Mouse (Mus musculus): ENCODE data around the gene Hspa1l. TPM values are rescaled to one million over a fixed set of nuclear protein-coding genes. Genes with fewer than 3 reads are reported as not detected.
"Not testable (repeated sequence)": the region's sequence is repeated elsewhere in the genome, so short reads cannot be mapped to it uniquely, and the experiment has no call there.

The Hspa1l gene
- polyA plus RNA-seq, 1 experiment from 2014 or later: 0.81 TPM

- Histone ChIP-seq H3K27ac (no peak overlapping the region), H3K9ac (peak overlapping the region; percentile 2; the same call in 1 of the 2 replicates), H3K36me3 (no peaks in the 10 kb centered on the region), H3K4me1 (peaks cover 8% of the 10 kb centered on the region), H3K27me3 (peaks cover 25% of the 10 kb centered on the region), H3K4me3 (no peak overlapping the region), H3K4me2 (replicated peaks) (no peak overlapping the region), H3K9me3 (no peaks in the 10 kb centered on the region)
- WGBS: 66% methylated on average over 1 of the region's 1 CpGs
- ATAC-seq (ENCODE audit: low FRiP score, low read depth): no peak
These were observed 9.7 kb upstream of the Hspa1l start for GRCm38 (mm10) chr17:34962841-34963240.

GRCm38 (mm10) chr17:34964640-34965049 is 7.9 kb upstream of the Hspa1l start:
- no peak overlapping the region for H3K4me3 ChIP-seq
- no peaks in the 10 kb centered on the region for H3K9me3 ChIP-seq
- H3K27me3 ChIP-seq: peaks cover 43% of the 10 kb centered on the region
- H3K9ac ChIP-seq: peak overlapping the region; percentile 50; the same call in 1 of the 2 replicates
- H3K4me2 ChIP-seq (replicated peaks): no peak overlapping the region
- WGBS: 13% methylated on average over 1 of the region's 1 CpGs
- H3K36me3 ChIP-seq: no peaks in the 10 kb centered on the region
- no peak overlapping the region; the same call in 1 of the 2 replicates for H3K27ac ChIP-seq
- peaks cover 8% of the 10 kb centered on the region for H3K4me1 ChIP-seq
- no peak for ATAC-seq (ENCODE audit: low FRiP score, low read depth)

GRCm38 (mm10) chr17:34965627-34966026 is 6.9 kb upstream of the Hspa1l start:
- H3K4me2 ChIP-seq (replicated peaks): no peak overlapping the region
- no peaks in the 10 kb centered on the region for H3K4me1 ChIP-seq
- no peak overlapping the region for H3K9ac ChIP-seq
- H3K27ac ChIP-seq: no peak overlapping the region
- H3K27me3 ChIP-seq: peaks cover 48% of the 10 kb centered on the region
- H3K4me3 ChIP-seq: no peak overlapping the region
- 74% methylated on average over 5 of the region's 5 CpGs for WGBS
- ATAC-seq (ENCODE audit: low FRiP score, low read depth): no peak
- no peaks in the 10 kb centered on the region for H3K36me3 ChIP-seq
- no peaks in the 10 kb centered on the region for H3K9me3 ChIP-seq

GRCm38 (mm10) chr17:34969822-34970221 is 2.7 kb upstream of the Hspa1l start, which contains the start of gene Gm20481:
Gene Gm20481, plus strand, starts transcription at chr17:34969912.
- H3K36me3 ChIP-seq; ATAC-seq (ENCODE audit: low FRiP score, low read depth); H3K4me1 ChIP-seq; H3K9me3 ChIP-seq; H3K27ac ChIP-seq; H3K4me3 ChIP-seq; H3K4me2 ChIP-seq (replicated peaks); H3K9ac ChIP-seq: not testable (repeated sequence)
- peaks cover 36% of the 10 kb centered on the region for H3K27me3 ChIP-seq
- 61% methylated on average over 8 of the region's 11 CpGs for WGBS

- not testable (repeated sequence) for H3K36me3 ChIP-seq; H3K4me2 ChIP-seq (replicated peaks); ATAC-seq (ENCODE audit: low FRiP score, low read depth); H3K4me1 ChIP-seq; H3K4me3 ChIP-seq; H3K27ac ChIP-seq; H3K9ac ChIP-seq; H3K9me3 ChIP-seq
- 33% methylated on average over 24 of the region's 37 CpGs for WGBS
- H3K27me3 ChIP-seq: peaks cover 36% of the 10 kb centered on the region
These were observed 1.7 kb upstream of the Hspa1l start for GRCm38 (mm10) chr17:34970850-34971249.

GRCm38 (mm10) chr17:34971694-34972068 is 822 bp upstream of the Hspa1l start:
- WGBS: 2% methylated on average over 30 of the region's 43 CpGs
- Histone ChIP-seq H3K4me2 (replicated peaks) (peak overlapping the region; percentile 81), H3K4me3 (peak overlapping the region; percentile 51), H3K27me3 (peaks cover 36% of the 10 kb centered on the region)
- H3K36me3 ChIP-seq; H3K9me3 ChIP-seq; H3K4me1 ChIP-seq; ATAC-seq (ENCODE audit: low FRiP score, low read depth); H3K27ac ChIP-seq; H3K9ac ChIP-seq: not testable (repeated sequence)

GRCm38 (mm10) chr17:34975581-34976492 is 3.3 kb downstream of the Hspa1l start:
- ATAC-seq (ENCODE audit: low FRiP score, low read depth): no peak
- WGBS: 79% methylated on average over 3 of the region's 3 CpGs

GRCm38 (mm10) chr17:34977000-34977399 is 4.5 kb downstream of the Hspa1l start:
- ATAC-seq (ENCODE audit: low FRiP score, low read depth): no peak

More at GRCm38 (mm10) chr17:34975581-34976492, 3.3 kb downstream of the Hspa1l start:
- H3K4me1 ChIP-seq: peaks cover 10% of the 10 kb centered on the region
- H3K27ac ChIP-seq: no peak overlapping the region
- no peak overlapping the region for H3K9ac ChIP-seq
- H3K27me3 ChIP-seq: peaks cover 6% of the 10 kb centered on the region
- 0 out of 2 replicates have a peak, but pooled peaks cover 3% of the 10 kb centered on the region for H3K36me3 ChIP-seq
- H3K4me3 ChIP-seq: no peak overlapping the region
- H3K4me2 ChIP-seq (replicated peaks): no peak overlapping the region
- H3K9me3 ChIP-seq: no peaks in the 10 kb centered on the region

GRCm38 (mm10) chr17:34978239-34978638 is 5.7 kb downstream of the Hspa1l start:
- H3K4me1 ChIP-seq: peaks cover 19% of the 10 kb centered on the region
- ATAC-seq (ENCODE audit: low FRiP score, low read depth): no peak
- H3K27ac ChIP-seq: no peak overlapping the region
- WGBS: 89% methylated on average over 27 of the region's 27 CpGs
- 0 out of 2 replicates have a peak, but pooled peaks cover 3% of the 10 kb centered on the region for H3K36me3 ChIP-seq
- peaks cover 6% of the 10 kb centered on the region for H3K27me3 ChIP-seq
- no peak overlapping the region for H3K4me3 ChIP-seq
- no peaks in the 10 kb centered on the region for H3K9me3 ChIP-seq
- H3K9ac ChIP-seq: no peak overlapping the region
- H3K4me2 ChIP-seq (replicated peaks): no peak overlapping the region

More at GRCm38 (mm10) chr17:34977000-34977399, 4.5 kb downstream of the Hspa1l start:
- 95% methylated on average over 20 of the region's 20 CpGs for WGBS
- Histone ChIP-seq H3K9me3 (no peaks in the 10 kb centered on the region), H3K4me1 (peaks cover 15% of the 10 kb centered on the region), H3K36me3 (0 out of 2 replicates have a peak, but pooled peaks cover 3% of the 10 kb centered on the region), H3K9ac (no peak overlapping the region), H3K4me2 (replicated peaks) (no peak overlapping the region), H3K27ac (no peak overlapping the region), H3K4me3 (no peak overlapping the region), H3K27me3 (peaks cover 6% of the 10 kb centered on the region)

- Histone ChIP-seq H3K4me2 (replicated peaks) (no peak overlapping the region), H3K4me3 (no peak overlapping the region), H3K27me3 (no peaks in the 10 kb centered on the region), H3K9ac (no peak overlapping the region), H3K4me1 (peaks cover 22% of the 10 kb centered on the region), H3K27ac (no peak overlapping the region), H3K36me3 (0 out of 2 replicates have a peak, but pooled peaks cover 3% of the 10 kb centered on the region), H3K9me3 (no peaks in the 10 kb centered on the region)
- no peak for ATAC-seq (ENCODE audit: low FRiP score, low read depth)
- WGBS: 94% methylated on average over 4 of the region's 4 CpGs
These were observed 7.1 kb downstream of the Hspa1l start for GRCm38 (mm10) chr17:34979631-34980030.

GRCm38 (mm10) chr17:34980655-34981054 is 8.2 kb downstream of the Hspa1l start:
- H3K4me3 ChIP-seq: peak overlapping the region; percentile 85
- peak overlapping the region; percentile 91 for H3K9ac ChIP-seq
- H3K36me3 ChIP-seq: peaks cover 11% of the 10 kb centered on the region
- ATAC-seq (ENCODE audit: low FRiP score, low read depth): no peak
- H3K4me1 ChIP-seq: peaks cover 22% of the 10 kb centered on the region
- peak overlapping the region; percentile 94 for H3K4me2 ChIP-seq (replicated peaks)
- no peak overlapping the region for H3K27ac ChIP-seq
- no peaks in the 10 kb centered on the region for H3K9me3 ChIP-seq
- WGBS: 12% methylated on average over 2 of the region's 2 CpGs
- H3K27me3 ChIP-seq: no peaks in the 10 kb centered on the region

GRCm38 (mm10) chr17:34981690-34982180 is 9.2 kb downstream of the Hspa1l start, which contains the start of gene Lsm2:
Gene Lsm2, plus strand, starts transcription at chr17:34981862.
- WGBS: 0% methylated on average over 58 of the region's 58 CpGs
- ATAC-seq (ENCODE audit: low FRiP score, low read depth): peak; percentile 95
- peaks cover 22% of the 10 kb centered on the region for H3K4me1 ChIP-seq
- peak within 1 kb of the TSS; percentile 91 for H3K9ac ChIP-seq
- H3K27me3 ChIP-seq: no peaks in the 10 kb centered on the region
- H3K4me3 ChIP-seq: peak within 1 kb of the TSS; percentile 85
- H3K4me2 ChIP-seq (replicated peaks): peak within 1 kb of the TSS; percentile 94
- H3K36me3 ChIP-seq: peaks cover 22% of the 10 kb centered on the region
- H3K27ac ChIP-seq: peak within 1 kb of the TSS; percentile 99
- H3K9me3 ChIP-seq: no peaks in the 10 kb centered on the region

Data from limb, embryonic 13.5 days (tissue).